Mouse (Mus musculus) stomach, postnatal 0 days (tissue): Measurements from ENCODE around the gene Traf3ip2.

Experiments used
- CTCF ChIP-seq: IDR thresholded peaks from 2 replicates; pipeline ENCODE4 v1.5.1; 2016; ENCODE audit warnings: antibody characterized with exemption, low read depth, mild to moderate bottlenecking, moderate library complexity
- EP300 ChIP-seq: optimal IDR thresholded peaks from 2 replicates; pipeline ENCODE3; 2016; ENCODE audit warnings: antibody characterized with exemption

DNA sequence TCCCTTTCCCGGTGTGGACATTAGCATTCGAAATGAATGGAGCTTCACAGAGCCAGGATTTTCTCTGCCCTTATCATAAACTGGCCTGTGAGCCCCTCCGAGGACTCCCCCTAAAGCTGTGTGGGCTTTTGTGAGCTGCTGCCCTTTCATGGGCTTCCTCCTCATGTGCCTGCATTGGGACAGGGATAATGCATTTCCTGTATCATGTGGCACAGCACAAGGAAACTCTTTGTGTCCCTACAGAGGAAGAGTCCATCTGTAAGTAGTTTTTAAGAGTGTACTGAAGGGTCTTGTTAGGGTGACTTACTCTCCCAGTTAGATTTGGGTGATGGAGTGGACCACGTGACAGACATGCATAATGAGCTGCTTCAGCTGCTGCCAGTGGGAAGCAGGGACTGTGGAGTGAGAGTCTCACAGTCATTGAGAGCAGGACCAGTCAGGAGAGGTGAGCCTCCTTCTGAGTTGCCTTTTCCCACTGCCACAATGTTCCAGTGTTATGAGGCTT, 59.9 kb downstream of the Traf3ip2 start:
- TF ChIP-seq CTCF: no peak
- no peak for TF ChIP-seq EP300
